Mouse (Mus musculus) heart, postnatal 4 days (tissue): ENCODE data around the gene Zfp747. TPM values are rescaled to one million over a fixed set of nuclear protein-coding genes. Genes with fewer than 3 reads are reported as not detected.
"Not testable (repeated sequence)": the region's sequence is repeated elsewhere in the genome, so short reads cannot be mapped to it uniquely, and the experiment has no call there.

ENCODE experiments used
- DNase-seq: peaks from one replicate; pipeline ENCODE4 v3.0.0; 2021
- total RNA-seq, 2 experiments: library from RNA; stranded (reverse); gene quantifications; 2 replicates each; pipeline ENCODE4 v1.2.3; 2021

The Zfp747 gene
- 1 to 10 TPM; 5.8 to 5.9 TPM for total RNA-seq

GRCm38 (mm10) chr7:127375271-127376245 lies at the start of gene Zfp747:
TSS of gene Zfp747 (minus strand) at chr7:127376050.
- DNase-seq: peak; percentile 95

GRCm38 (mm10) chr7:127425291-127425690 lies 49.4 kb upstream of the Zfp747 start:
- DNase-seq: no peak

GRCm38 (mm10) chr7:127422247-127422646 lies 46.4 kb upstream of the Zfp747 start:
- DNase-seq: peak; percentile 29

- peak; percentile 97 for DNase-seq
Measured at GRCm38 (mm10) chr7:127421388-127422191, 45.7 kb upstream of the Zfp747 start, which contains the start of gene Zfp688. TSS of gene Zfp688 (minus strand) at chr7:127422068.

GRCm38 (mm10) chr7:127411418-127411817 lies 35.6 kb upstream of the Zfp747 start:
- DNase-seq: no peak

- DNase-seq: peak; percentile 93
Measured at GRCm38 (mm10) chr7:127406002-127406987, 30.4 kb upstream of the Zfp747 start, which contains the start of gene Zfp764. TSS of gene Zfp764 (minus strand) at chr7:127406822.

- DNase-seq: not testable (repeated sequence)
Measured at GRCm38 (mm10) chr7:127404101-127404500, 28.3 kb upstream of the Zfp747 start.

GRCm38 (mm10) chr7:127402980-127403379 lies 27.1 kb upstream of the Zfp747 start:
- no peak for DNase-seq

GRCm38 (mm10) chr7:127400355-127400754 lies 24.5 kb upstream of the Zfp747 start:
- DNase-seq: no peak

GRCm38 (mm10) chr7:127393944-127394333 lies 18.1 kb upstream of the Zfp747 start:
- no peak for DNase-seq

GRCm38 (mm10) chr7:127393157-127393943 lies 17.5 kb upstream of the Zfp747 start, which contains the start of gene E430018J23Rik:
TSS of gene E430018J23Rik (minus strand) at chr7:127393629.
- DNase-seq: peak; percentile 98

- no peak for DNase-seq
Measured at GRCm38 (mm10) chr7:127392251-127392824, 16.5 kb upstream of the Zfp747 start.

- DNase-seq: no peak
Measured at GRCm38 (mm10) chr7:127391538-127391937, 15.7 kb upstream of the Zfp747 start.

- no peak for DNase-seq
Measured at GRCm38 (mm10) chr7:127390306-127390705, 14.5 kb upstream of the Zfp747 start.

- not testable (repeated sequence) for DNase-seq
Measured at GRCm38 (mm10) chr7:127388201-127388600, 12.4 kb upstream of the Zfp747 start.

GRCm38 (mm10) chr7:127386641-127387392 lies 11.0 kb upstream of the Zfp747 start, which contains the start of gene 9130019O22Rik:
TSS of gene 9130019O22Rik (minus strand) at chr7:127387166.
- peak; percentile 93 for DNase-seq

- not testable (repeated sequence) for DNase-seq
Measured at GRCm38 (mm10) chr7:127385560-127385959, 9.7 kb upstream of the Zfp747 start.

- DNase-seq: no peak
Measured at GRCm38 (mm10) chr7:127378310-127378921, 2.6 kb upstream of the Zfp747 start.

- DNase-seq: not testable (repeated sequence)
Measured at GRCm38 (mm10) chr7:127371870-127372269, 4.0 kb downstream of the Zfp747 start.
